Mouse (Mus musculus): Measurements from ENCODE around the gene Efs. TPM values are rescaled to one million over a fixed set of nuclear protein-coding genes. Genes with fewer than 3 reads are reported as not detected.

Efs gene
- polyA plus RNA-seq, 1 experiment from 2014 or later: 16.3 TPM

DNA sequence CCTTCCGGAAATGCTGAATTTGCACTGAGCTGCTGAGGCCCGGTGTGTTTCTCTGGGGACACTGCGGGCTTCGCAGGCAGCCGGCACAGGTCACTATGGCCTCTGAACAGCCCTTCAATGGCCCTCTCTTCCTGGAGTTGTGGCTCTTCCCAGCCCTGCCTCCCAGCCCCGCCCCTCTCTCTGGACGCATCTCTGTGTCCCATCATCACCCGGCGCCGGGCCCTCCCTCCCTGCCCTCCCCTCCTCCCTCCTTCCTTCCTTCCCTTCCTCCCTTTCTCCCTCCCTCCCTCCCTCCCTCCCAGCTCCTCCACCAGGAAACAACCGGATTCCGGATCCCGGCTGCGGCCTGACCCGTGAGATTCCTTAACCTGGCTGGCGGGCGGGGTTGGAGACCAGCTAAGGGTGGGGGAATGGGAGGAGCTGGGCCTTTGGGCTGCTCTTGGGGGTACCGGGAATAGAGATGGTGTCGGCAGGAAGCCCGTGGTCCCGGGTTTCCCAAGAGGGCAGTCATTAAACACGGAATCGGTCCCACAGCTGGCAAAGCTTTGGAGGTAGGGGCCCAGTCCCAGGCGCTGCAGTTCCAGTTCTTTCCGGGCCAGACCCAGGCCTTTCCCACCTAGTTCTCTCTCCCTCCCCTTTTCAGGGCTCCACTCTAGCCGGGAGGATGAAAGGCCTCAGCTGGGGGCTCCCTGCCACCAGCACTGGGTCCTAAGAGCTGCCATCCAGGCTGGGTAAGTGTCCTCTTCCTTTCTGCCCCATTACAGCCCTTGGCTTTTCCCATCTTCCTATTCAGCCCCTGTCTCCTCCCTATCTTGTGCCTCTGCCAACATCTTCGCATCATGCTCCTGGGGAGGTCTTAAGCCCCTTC is 42.5 kb downstream of the Efs start, which contains the start of the genes Bcl2l2 and Gm20521:
Gene Bcl2l2, plus strand, starts transcription at position 224 of the 868 bp plus-strand sequence.
Gene Gm20521, plus strand, starts transcription at position 288 of the 868 bp plus-strand sequence.
- Histone ChIP-seq H3K4me3 (peak within 1 kb of the TSS; percentile 57), H3K27ac (replicated peaks) (peak within 1 kb of the TSS; percentile 79), H3K4me2 (peak within 1 kb of the TSS; percentile 63), H3K27me3 (no peaks in the 10 kb centered on the region), H3K36me3 (0 out of 2 replicates have a peak, but pooled peaks cover 5% of the 10 kb centered on the region), H3K9me3 (no peaks in the 10 kb centered on the region), H3K4me1 (replicated peaks) (peaks cover 30% of the 10 kb centered on the region), H3K9ac (peak within 1 kb of the TSS; percentile 73)
- ATAC-seq (ENCODE audit: low FRiP score, low read depth): peak; percentile 88
- 0% methylated on average over 27 of the region's 27 CpGs for WGBS

DNA sequence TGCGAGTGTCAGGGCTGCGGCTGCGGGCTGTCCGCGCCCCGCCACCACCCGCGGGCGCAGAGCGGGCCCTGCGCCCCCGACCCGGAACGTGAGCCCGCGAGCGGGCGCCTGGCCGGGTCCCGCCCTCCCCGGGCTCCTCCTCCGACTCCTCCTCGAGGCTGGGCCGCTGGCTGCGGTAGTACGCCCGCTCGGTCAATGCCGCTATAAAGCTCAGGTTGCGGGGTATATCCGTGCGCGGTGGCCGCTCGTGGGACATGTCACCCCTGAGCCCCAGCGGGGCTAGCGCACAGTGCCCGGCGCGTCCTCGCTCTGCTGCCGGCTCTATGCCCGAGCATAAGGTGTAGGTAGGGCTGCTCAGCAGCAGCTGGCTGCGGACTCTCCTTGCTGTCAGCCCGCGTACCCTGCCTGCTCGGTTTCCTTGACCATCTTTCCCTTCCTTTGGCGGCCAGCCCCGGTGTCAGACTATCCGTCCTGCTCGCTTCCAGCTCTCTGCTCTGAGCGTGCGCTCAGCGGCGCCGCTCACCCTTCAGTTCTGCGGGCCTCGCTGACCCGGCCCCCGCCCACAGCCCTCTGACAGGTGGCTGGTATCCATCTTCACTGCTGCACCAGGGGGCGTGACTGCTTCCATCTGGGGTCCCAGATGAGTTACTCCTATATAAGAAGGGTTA is 48.7 kb downstream of the Efs start, which contains the start of gene Ppp1r3e:
Gene Ppp1r3e, minus strand, starts transcription at position 503 of the 668 bp plus-strand sequence.
- Histone ChIP-seq H3K27me3 (no peaks in the 10 kb centered on the region), H3K4me1 (replicated peaks) (peaks cover 20% of the 10 kb centered on the region), H3K9ac (peak within 1 kb of the TSS; percentile 96), H3K27ac (replicated peaks) (peak within 1 kb of the TSS; percentile 97), H3K4me2 (peak within 1 kb of the TSS; percentile 97), H3K36me3 (no peaks in the 10 kb centered on the region), H3K9me3 (no peaks in the 10 kb centered on the region), H3K4me3 (peak within 1 kb of the TSS; percentile 81)
- under 1% methylated on average over 47 of the region's 61 CpGs for WGBS
- peak; percentile 85 for ATAC-seq (ENCODE audit: low FRiP score, low read depth)

DNA sequence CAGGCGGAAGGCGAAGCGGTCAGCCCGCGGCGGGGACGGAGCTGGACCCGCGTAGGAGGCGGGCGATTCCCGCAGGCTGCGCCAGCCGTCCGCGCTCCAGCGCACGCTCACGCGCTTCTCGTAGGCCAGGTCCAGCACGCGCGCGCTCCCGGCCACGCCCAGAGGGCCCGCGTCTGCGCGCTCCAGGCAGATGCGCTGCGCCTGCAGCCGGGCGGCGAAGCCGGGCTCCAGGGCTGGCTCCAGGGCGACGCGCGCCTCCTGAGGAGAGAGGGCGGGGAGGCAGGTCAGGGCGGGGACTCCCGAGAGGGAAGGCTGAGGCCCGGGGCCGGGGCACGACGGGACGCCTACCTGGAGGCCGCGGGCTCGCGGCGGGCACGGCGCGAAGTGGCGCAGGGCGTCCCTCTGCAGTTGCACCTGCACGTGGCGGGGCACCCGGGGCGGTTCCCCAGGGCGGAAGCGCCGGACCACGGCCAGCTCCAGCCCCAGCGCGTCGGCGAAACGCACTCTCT is 49.3 kb downstream of the Efs start:
- Histone ChIP-seq H3K9ac (peak overlapping the region; percentile 96), H3K9me3 (no peaks in the 10 kb centered on the region), H3K4me3 (peak overlapping the region; percentile 81), H3K27ac (replicated peaks) (peak overlapping the region; percentile 97), H3K27me3 (no peaks in the 10 kb centered on the region), H3K36me3 (no peaks in the 10 kb centered on the region), H3K4me2 (peak overlapping the region; percentile 97), H3K4me1 (replicated peaks) (peaks cover 20% of the 10 kb centered on the region)
- WGBS: under 1% methylated on average over 47 of the region's 72 CpGs
- ATAC-seq (ENCODE audit: low FRiP score, low read depth): peak; percentile 92

DNA sequence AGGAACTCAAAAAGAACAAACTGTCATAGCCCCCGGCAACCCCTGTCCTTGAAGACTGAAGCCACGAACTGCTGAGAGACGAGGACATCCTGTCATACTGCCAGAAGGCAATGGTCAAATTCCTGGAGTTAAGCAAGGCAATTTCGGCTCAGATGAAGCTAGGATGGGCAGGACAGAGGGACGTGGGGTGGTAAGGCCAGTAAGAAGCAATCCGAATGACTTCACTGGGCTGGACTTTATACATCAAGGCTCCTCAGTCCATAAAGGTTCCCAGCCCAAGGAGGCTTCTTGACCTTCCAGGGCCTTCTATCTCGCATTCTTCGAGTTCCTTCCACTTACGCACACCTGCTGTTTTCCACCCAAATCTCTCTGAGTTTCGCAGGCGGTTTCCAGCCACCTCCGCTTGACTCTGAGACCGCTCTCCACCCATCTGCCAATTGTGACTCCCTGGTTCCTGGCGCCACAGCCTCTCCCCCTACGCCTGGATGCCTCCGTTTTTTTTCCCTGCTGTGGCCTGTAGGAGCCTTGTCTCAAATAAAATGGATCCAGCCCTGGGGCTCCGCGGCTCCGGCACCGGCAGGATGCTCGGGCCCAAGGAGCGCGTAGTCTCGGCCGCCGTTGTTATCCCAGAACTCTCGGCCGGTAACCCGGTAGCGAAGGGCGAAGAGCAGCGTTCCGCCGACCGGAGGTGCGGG is 49.9 kb downstream of the Efs start:
- whole genome bisulfite sequencing: 3% methylated on average over 36 of the region's 36 CpGs
- Histone ChIP-seq H3K27me3 (no peaks in the 10 kb centered on the region), H3K4me3 (peak overlapping the region; percentile 81), H3K9me3 (no peaks in the 10 kb centered on the region), H3K4me1 (replicated peaks) (peaks cover 20% of the 10 kb centered on the region), H3K9ac (peak overlapping the region; percentile 96), H3K4me2 (peak overlapping the region; percentile 97), H3K27ac (replicated peaks) (peak overlapping the region; percentile 97), H3K36me3 (no peaks in the 10 kb centered on the region; the same call in 1 of the 2 replicates)
- peak; percentile 62 for ATAC-seq (ENCODE audit: low FRiP score, low read depth)

- 90% methylated on average over 3 of the region's 3 CpGs for WGBS
These were observed 51.8 kb downstream of the Efs start for GRCm38 (mm10) chr14:54874165-54874564.

DNA sequence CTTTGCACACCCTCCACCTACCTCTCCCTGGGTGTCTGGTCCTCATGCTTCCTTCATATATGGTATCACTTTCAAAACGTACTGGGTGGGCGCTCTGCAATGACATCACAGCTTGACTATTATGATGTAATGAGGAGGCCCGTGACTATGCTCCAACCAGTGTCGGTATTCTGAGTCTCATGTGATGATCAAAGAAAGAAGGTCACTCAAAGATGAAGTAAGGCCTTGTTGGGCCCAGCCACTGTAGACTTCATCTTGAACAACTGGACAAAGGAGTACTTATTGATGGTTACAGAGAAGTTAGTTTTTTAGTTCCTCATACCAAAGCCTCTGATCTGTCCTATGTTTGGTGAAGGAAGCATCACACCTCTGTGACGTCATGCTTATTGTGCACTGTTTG is 55.1 kb downstream of the Efs start, which contains the start of gene Homez:
Gene Homez, minus strand, starts transcription at position 101 of the 400 bp plus-strand sequence.
- no peak within 1 kb of the TSS for H3K4me2 ChIP-seq
- 91% methylated on average over 5 of the region's 5 CpGs for WGBS
- H3K27me3 ChIP-seq: no peaks in the 10 kb centered on the region
- no peaks in the 10 kb centered on the region for H3K9me3 ChIP-seq
- H3K4me1 ChIP-seq (replicated peaks): peaks cover 11% of the 10 kb centered on the region
- H3K36me3 ChIP-seq: no peaks in the 10 kb centered on the region; the same call in 1 of the 2 replicates
- ATAC-seq (ENCODE audit: low FRiP score, low read depth): no peak
- H3K9ac ChIP-seq: no peak within 1 kb of the TSS
- no peak within 1 kb of the TSS for H3K27ac ChIP-seq (replicated peaks)
- no peak within 1 kb of the TSS for H3K4me3 ChIP-seq

More at GRCm38 (mm10) chr14:54874165-54874564, 51.8 kb downstream of the Efs start:
- Histone ChIP-seq H3K9ac (no peak overlapping the region), H3K4me2 (no peak overlapping the region), H3K4me3 (no peak overlapping the region), H3K4me1 (replicated peaks) (peaks cover 20% of the 10 kb centered on the region), H3K9me3 (no peaks in the 10 kb centered on the region), H3K36me3 (no peaks in the 10 kb centered on the region; the same call in 1 of the 2 replicates), H3K27me3 (no peaks in the 10 kb centered on the region), H3K27ac (replicated peaks) (no peak overlapping the region)
- no peak for ATAC-seq (ENCODE audit: low FRiP score, low read depth)

DNA sequence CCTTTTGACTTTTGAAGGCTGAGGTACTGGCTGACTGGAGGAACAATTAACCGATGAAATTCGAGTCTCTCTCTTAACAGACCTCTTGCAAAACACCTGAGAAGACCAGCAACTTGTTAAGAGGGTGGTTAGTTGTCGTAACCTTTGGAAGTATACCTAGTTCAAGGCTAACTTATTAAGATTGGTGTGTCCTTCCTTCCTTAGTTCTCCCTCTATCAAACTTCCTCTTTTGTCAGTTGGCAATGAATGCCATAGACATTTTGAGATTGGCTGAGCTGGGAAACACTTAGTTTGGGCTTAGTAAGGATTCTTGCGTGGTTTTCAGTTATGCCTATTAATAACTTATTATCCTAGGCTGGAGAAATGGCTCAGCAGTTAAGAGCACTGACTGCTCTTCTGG is 57.9 kb downstream of the Efs start:
- Histone ChIP-seq H3K27ac (replicated peaks) (no peak overlapping the region), H3K4me3 (no peak overlapping the region), H3K27me3 (no peaks in the 10 kb centered on the region), H3K36me3 (no peaks in the 10 kb centered on the region; the same call in 1 of the 2 replicates), H3K9me3 (no peaks in the 10 kb centered on the region), H3K4me2 (no peak overlapping the region), H3K4me1 (replicated peaks) (peaks cover 9% of the 10 kb centered on the region), H3K9ac (no peak overlapping the region)
- ATAC-seq (ENCODE audit: low FRiP score, low read depth): no peak
- 88% methylated on average over 4 of the region's 4 CpGs for WGBS

DNA sequence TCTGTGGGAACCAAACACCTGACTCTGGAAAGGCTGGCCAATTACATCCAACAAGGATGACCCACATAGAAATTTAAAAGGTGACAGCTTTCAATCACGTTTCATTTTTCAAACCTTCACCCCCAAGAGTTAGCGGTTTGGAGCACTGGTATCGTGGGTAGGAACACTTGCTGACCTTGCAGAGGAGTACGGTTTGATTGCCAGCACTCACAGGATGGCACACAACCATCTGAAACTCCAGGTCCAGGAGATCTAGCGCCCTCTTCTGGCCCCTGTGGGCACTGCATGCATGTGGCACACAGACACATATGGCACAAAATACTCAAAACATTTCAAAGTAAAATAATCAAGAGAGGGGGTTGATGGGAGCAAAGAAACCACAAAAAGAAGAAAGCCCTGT is 59.0 kb downstream of the Efs start:
- no peak overlapping the region for H3K4me2 ChIP-seq
- no peak overlapping the region for H3K4me3 ChIP-seq
- H3K9me3 ChIP-seq: no peaks in the 10 kb centered on the region
- peaks cover 14% of the 10 kb centered on the region for H3K4me1 ChIP-seq (replicated peaks)
- no peaks in the 10 kb centered on the region; the same call in 1 of the 2 replicates for H3K36me3 ChIP-seq
- no peaks in the 10 kb centered on the region for H3K27me3 ChIP-seq
- WGBS: 52% methylated on average over 5 of the region's 5 CpGs
- ATAC-seq (ENCODE audit: low FRiP score, low read depth): no peak
- no peak overlapping the region for H3K9ac ChIP-seq
- H3K27ac ChIP-seq (replicated peaks): no peak overlapping the region

MicroRNA genes within 50 kb of the gene (microRNA counts, 519-probe panel; counts per million panel counts)
- 2,178 counts per million, percentile 24 among the panel's probes with 10 or more counts for microRNA mmu-miR-208a
- not detected for microRNA mmu-miR-208b

Small RNAs within 50 kb of the gene (microRNA-seq; reads per million reads assigned to microRNA genes)
- 4.4 reads per million, percentile 18 among the genes with 10 or more reads in this experiment for gene Mir208a
- gene Mir208b: 31.6 reads per million, percentile 39 among the genes with 10 or more reads in this experiment

Other genes starting within 250 kb of the Efs start
- 67.6 and 68.3 TPM in 2 replicates for gene 1700123O20Rik, start 239.9 kb downstream of the Efs start, polyA plus RNA-seq (2015; fragmentation: Nextera tagmentation; extraction: Ambion mirVana)
- gene Acin1, start 239.2 kb downstream of the Efs start, polyA plus RNA-seq (2015; fragmentation: Nextera tagmentation; extraction: Ambion mirVana): 124 and 137 TPM in 2 replicates
- gene Gm29776, start 227.3 kb downstream of the Efs start, polyA plus RNA-seq (2015; fragmentation: Nextera tagmentation; extraction: Ambion mirVana): 0.28 and 0.30 TPM in 2 replicates
- gene Cebpe, start 214.0 kb downstream of the Efs start, polyA plus RNA-seq (2015; fragmentation: Nextera tagmentation; extraction: Ambion mirVana): not detected in 2 replicates
- gene Slc7a8, start 144.2 kb downstream of the Efs start, polyA plus RNA-seq (2015; fragmentation: Nextera tagmentation; extraction: Ambion mirVana): 8.0 and 9.1 TPM in 2 replicates
- gene Rnf212b, start 112.0 kb downstream of the Efs start, polyA plus RNA-seq (2015; fragmentation: Nextera tagmentation; extraction: Ambion mirVana): not detected in 2 replicates
- gene Homez, start 55.2 kb downstream of the Efs start, polyA plus RNA-seq (2015; fragmentation: Nextera tagmentation; extraction: Ambion mirVana): 12.1 and 13.7 TPM in 2 replicates
- gene Ppp1r3e, start 48.6 kb downstream of the Efs start, polyA plus RNA-seq (2015; fragmentation: Nextera tagmentation; extraction: Ambion mirVana): 4.1 and 4.8 TPM in 2 replicates
- 3.2 and 4.3 TPM in 2 replicates for gene Bcl2l2, start 42.7 kb downstream of the Efs start, polyA plus RNA-seq (2015; fragmentation: Nextera tagmentation; extraction: Ambion mirVana)
- not detected in 2 replicates for gene Gm20521, start 42.7 kb downstream of the Efs start, polyA plus RNA-seq (2015; fragmentation: Nextera tagmentation; extraction: Ambion mirVana)
- 161 and 162 TPM in 2 replicates for gene Pabpn1, start 33.6 kb downstream of the Efs start, polyA plus RNA-seq (2015; fragmentation: Nextera tagmentation; extraction: Ambion mirVana)
- 250 and 277 TPM in 2 replicates for gene Slc22a17, start 13.0 kb downstream of the Efs start, polyA plus RNA-seq (2015; fragmentation: Nextera tagmentation; extraction: Ambion mirVana)
- gene Il25, start 6.6 kb upstream of the Efs start, polyA plus RNA-seq (2015; fragmentation: Nextera tagmentation; extraction: Ambion mirVana): 0.70 and 0.90 TPM in 2 replicates
- 12.8 and 14.7 TPM in 2 replicates for gene Cmtm5, start 10.1 kb upstream of the Efs start, polyA plus RNA-seq (2015; fragmentation: Nextera tagmentation; extraction: Ambion mirVana)
- 0.93 and 0.94 TPM in 2 replicates for gene Myh6, start 40.8 kb upstream of the Efs start, polyA plus RNA-seq (2015; fragmentation: Nextera tagmentation; extraction: Ambion mirVana)
- not detected in 2 replicates for gene Gm17428, start 50.8 kb upstream of the Efs start, polyA plus RNA-seq (2015; fragmentation: Nextera tagmentation; extraction: Ambion mirVana)
- 6.4 and 9.0 TPM in 2 replicates for gene Myh7, start 68.5 kb upstream of the Efs start, polyA plus RNA-seq (2015; fragmentation: Nextera tagmentation; extraction: Ambion mirVana)
- gene Ngdn, start 89.3 kb upstream of the Efs start, polyA plus RNA-seq (2015; fragmentation: Nextera tagmentation; extraction: Ambion mirVana): 47.3 and 50.1 TPM in 2 replicates
- gene Zfhx2, start 166.2 kb upstream of the Efs start, polyA plus RNA-seq (2015; fragmentation: Nextera tagmentation; extraction: Ambion mirVana): 24.0 and 24.9 TPM in 2 replicates
- 29.4 and 32.6 TPM in 2 replicates for gene Thtpa, start 168.7 kb upstream of the Efs start, polyA plus RNA-seq (2015; fragmentation: Nextera tagmentation; extraction: Ambion mirVana)
- 7.3 and 7.9 TPM in 2 replicates for gene Ap1g2, start 180.5 kb upstream of the Efs start, polyA plus RNA-seq (2015; fragmentation: Nextera tagmentation; extraction: Ambion mirVana)
- 33.6 and 40.7 TPM in 2 replicates for gene Jph4, start 190.8 kb upstream of the Efs start, polyA plus RNA-seq (2015; fragmentation: Nextera tagmentation; extraction: Ambion mirVana)